ENCODE assay signal across 8 mouse cellular contexts in genomic region chr6:128845319-128845979, GRCm38 (mm10). TPM values are rescaled to one million over a fixed set of nuclear protein-coding genes. Genes with fewer than 3 reads are reported as not detected.
DNase-seq lines count a peak whose midpoint lies in the region; ATAC-seq and TF ChIP-seq lines count a peak whose summit lies in the region.

No protein-coding gene starts in this region.

- TF ChIP-seq EP300 in heart, adult 2 months (IDR thresholded peaks at IDR 0.05; ENCODE audit: insufficient read depth, low read depth, low read length) = peak; percentile 87

- 29% methylated on average over 7 of the region's 7 CpGs for WGBS in heart, adult 2 months
- 37% methylated on average over 7 of the region's 7 CpGs for WGBS in kidney, embryonic 14.5 days

- TF ChIP-seq POLR2A in heart, adult 2 months (IDR thresholded peaks at IDR 0.05; ENCODE audit: insufficient read depth, low read depth, low read length) = no peak

- DNase-seq in 416B (ENCODE audit: low read depth) (peak; percentile 97), liver (peak; percentile 87)
- peak; percentile 89 to 96 for DNase-seq in adrenal gland, adult (ENCODE audit: inconsistent age in 2 of 2, low spot score in 1 of 2)
- DNase-seq in embryo, embryonic 11 days = peak; percentile 92
- peak; percentile 86 to 89 for DNase-seq in heart, adult 2 months
- DNase-seq in spleen, postnatal 36 days (ENCODE audit: low spot score in 2 of 2) = peak; percentile 84 to 88

- peaks cover 3% of the 10 kb centered on the region; the same call in 1 of the 2 replicates for H3K4me1 ChIP-seq in heart, adult 2 months (ENCODE audit: control insufficient read depth, insufficient read depth, low read length)
- 0 out of 2 replicates have a peak, but pooled peaks cover 5% of the 10 kb centered on the region for H3K4me1 ChIP-seq in kidney, embryonic 14.5 days (ENCODE audit: control insufficient read depth, insufficient read depth, low read length)

- H3K4me2 ChIP-seq in kidney, embryonic 14.5 days (replicated peaks; ENCODE audit: low read depth, low read length) = 0 out of 2 replicates have a peak overlapping the region, but pooled peaks have one; percentile 17

- H3K9ac ChIP-seq in heart, adult 2 months (ENCODE audit: low read depth, low read length) = no peak overlapping the region
- H3K9ac ChIP-seq in kidney, embryonic 14.5 days (ENCODE audit: low read depth, low read length) = no peak overlapping the region

- TF ChIP-seq CTCF in heart, adult 2 months (IDR thresholded peaks at IDR 0.05) = peak; percentile 99; the same call in 1 of the 2 replicates

- no peaks in the 10 kb centered on the region for H3K9me3 ChIP-seq in kidney, embryonic 14.5 days (ENCODE audit: control insufficient read depth, low read length)

- intact Hi-C loops in heart, adult 2 months (cut with DNase I) = no loop called here

- no peaks in the 10 kb centered on the region for H3K27me3 ChIP-seq in heart, adult 2 months (ENCODE audit: control insufficient read depth, insufficient read depth, low read length)
- H3K27me3 ChIP-seq in kidney, embryonic 14.5 days (ENCODE audit: control insufficient read depth, insufficient read depth, low read length) = no peaks in the 10 kb centered on the region

- ATAC-seq in kidney, embryonic 14.5 days (ENCODE audit: low FRiP score, low TSS enrichment) = 0 out of 2 replicates have a peak, but pooled peaks have one; percentile 1
- peak; percentile 69 for ATAC-seq in monocyte, adult 5-6 weeks (replicated peaks; ENCODE audit: insufficient number of reproducible peaks, low FRiP score, low TSS enrichment, poor library complexity, severe bottlenecking)

- H3K79me2 ChIP-seq in heart, adult 2 months (replicated peaks; ENCODE audit: control insufficient read depth, insufficient read depth, low read length) = no peaks in the 10 kb centered on the region

- no peaks in the 10 kb centered on the region for H3K36me3 ChIP-seq in heart, adult 2 months (ENCODE audit: control insufficient read depth, insufficient read depth, low read length)
- no peaks in the 10 kb centered on the region for H3K36me3 ChIP-seq in kidney, embryonic 14.5 days (ENCODE audit: control insufficient read depth, insufficient read depth, low read length)

- no peak overlapping the region for H3K4me3 ChIP-seq in heart, adult 2 months
- H3K4me3 ChIP-seq in kidney, embryonic 14.5 days (ENCODE audit: low read length) = no peak overlapping the region

- peak overlapping the region; percentile 23 for H3K27ac ChIP-seq in heart, adult 2 months
- no peak overlapping the region for H3K27ac ChIP-seq in kidney, embryonic 14.5 days (ENCODE audit: low read depth, low read length)

RNA-seq across cellular contexts. Expression of gene Klrb1b, which starts 19.3 kb away (rescaled TPM):
- not detected for total RNA-seq in heart, adult 2 months (2021)
- polyA plus RNA-seq in heart, adult 2 months (2012; rRNA removed) = 0.41 TPM in 1 of 2 replicates, not detected in the other
- polyA plus RNA-seq in kidney, embryonic 14.5 days (2014; fragmentation: Nextera tagmentation; extraction: Ambion mirVana) = not detected in 2 replicates
- 99.8 to 219 TPM (median 100 TPM) in 3 replicates for total RNA-seq in monocyte, adult 5-6 weeks (2017)

RNA-seq across cellular contexts. Expression of gene Gm44511, which starts 19.3 kb away (rescaled TPM):
- total RNA-seq in heart, adult 2 months (2021) = not detected
- polyA plus RNA-seq in heart, adult 2 months (2012; rRNA removed) = 0.86 TPM in 1 of 2 replicates, not detected in the other
- not detected in 2 replicates for polyA plus RNA-seq in kidney, embryonic 14.5 days (2014; fragmentation: Nextera tagmentation; extraction: Ambion mirVana)
- 0.57 TPM in 1 of 3 replicates, not detected in the others for total RNA-seq in monocyte, adult 5-6 weeks (2017)

RNA-seq across cellular contexts. Expression of gene Clec2i, which starts 41.9 kb away (rescaled TPM):
- total RNA-seq in heart, adult 2 months (2021) = under 1 TPM in 1 of 2 experiments, not detected in 1; 0.14 TPM
- polyA plus RNA-seq in heart, adult 2 months (2012; rRNA removed) = 0.12 and 0.31 TPM in 2 replicates
- polyA plus RNA-seq in kidney, embryonic 14.5 days (2014; fragmentation: Nextera tagmentation; extraction: Ambion mirVana) = 0.23 TPM in 1 of 2 replicates, not detected in the other
- 129 to 160 TPM (median 147 TPM) in 3 replicates for total RNA-seq in monocyte, adult 5-6 weeks (2017)

RNA-seq across cellular contexts. Expression of gene BC035044, which starts 45.5 kb away (rescaled TPM):
- total RNA-seq in heart, adult 2 months (2021) = under 1 TPM in 1 of 2 experiments, not detected in 1; 0.47 TPM
- polyA plus RNA-seq in heart, adult 2 months (2012; rRNA removed) = 0.35 and 0.50 TPM in 2 replicates
- polyA plus RNA-seq in kidney, embryonic 14.5 days (2014; fragmentation: Nextera tagmentation; extraction: Ambion mirVana) = 0.64 and 0.76 TPM in 2 replicates
- 29.0 to 64.0 TPM (median 51.6 TPM) in 3 replicates for total RNA-seq in monocyte, adult 5-6 weeks (2017)

RNA-seq across cellular contexts. Expression of gene Klrb1c, which starts 56.4 kb away (rescaled TPM):
- total RNA-seq in heart, adult 2 months (2021) = under 1 TPM; 0.18 TPM
- polyA plus RNA-seq in heart, adult 2 months (2012; rRNA removed) = 0.20 and 0.92 TPM in 2 replicates
- 0.61 TPM in 1 of 2 replicates, not detected in the other for polyA plus RNA-seq in kidney, embryonic 14.5 days (2014; fragmentation: Nextera tagmentation; extraction: Ambion mirVana)
- total RNA-seq in monocyte, adult 5-6 weeks (2017) = 160 to 719 TPM (median 207 TPM) in 3 replicates

Comparison
In these comparisons a context has a peak if more than half of its experiments do, and no peak if none do; other contexts are left out.
1. RNA of gene Klrb1b, which starts 19.3 kb away (total RNA-seq): 99.8 to 219 TPM in monocyte, adult 5-6 weeks; not detected in heart, adult 2 months; every median in the first group is over 10 times any median in the second.
2. RNA of gene Clec2i, which starts 41.9 kb away (total RNA-seq): 129 to 160 TPM in monocyte, adult 5-6 weeks; 0.14 TPM in heart, adult 2 months; every median in the first group is over 100 times any median in the second.
3. Peak in every context shown above with its lines, with median percentiles within 50 percentile points of each other: DNase-seq.